Mouse (Mus musculus): Measurements from ENCODE around the gene Cand2. TPM values are rescaled to one million over a fixed set of nuclear protein-coding genes. Genes with fewer than 3 reads are reported as not detected.
A peak's percentile ranks its signal among the peaks of the same experiment; 100 is the strongest.

The Cand2 gene
- polyA plus RNA-seq, 2 experiments, result 39.1 to 57.7 TPM

DNA sequence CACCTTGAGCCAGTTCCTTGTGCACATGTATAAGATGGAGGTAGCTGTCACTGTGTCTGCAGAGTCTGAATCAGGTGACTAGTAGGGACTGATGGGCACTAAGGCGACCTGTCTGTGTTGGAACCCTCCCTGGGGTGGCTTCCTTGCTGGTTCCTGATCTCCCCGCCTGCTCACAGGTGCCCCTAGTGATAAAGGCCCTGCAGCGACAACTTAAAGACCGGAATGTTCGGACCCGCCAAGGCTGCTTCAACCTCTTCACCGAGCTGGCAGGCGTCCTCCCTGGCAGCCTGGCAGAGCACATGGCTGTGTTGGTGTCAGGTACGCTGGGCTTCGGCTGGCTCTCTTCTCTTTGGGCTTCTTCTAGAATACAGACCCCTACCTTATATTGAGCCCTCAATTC, 16.7 kb downstream of the Cand2 start:
- Histone ChIP-seq H3K4me2 (replicated peaks; ENCODE audit: low read depth, low read length, severe bottlenecking) (no peak overlapping the region), H3K36me3 (ENCODE audit: control insufficient read depth, insufficient read depth, low read length) (peaks cover 96% of the 10 kb centered on the region), H3K27me3 (ENCODE audit: control insufficient read depth, insufficient read depth, low read length) (no peaks in the 10 kb centered on the region), H3K27ac (replicated peaks; ENCODE audit: low read depth, low read length) (no peak overlapping the region), H3K9ac (ENCODE audit: low read depth, low read length, severe bottlenecking) (no peak overlapping the region), H3K4me1 (ENCODE audit: control insufficient read depth, insufficient read depth, low read length) (no peaks in the 10 kb centered on the region), H3K9me3 (ENCODE audit: control insufficient read depth, low read length) (no peaks in the 10 kb centered on the region), H3K4me3 (replicated peaks; ENCODE audit: low read length) (no peak overlapping the region)
- 84% methylated on average over 10 of the region's 10 CpGs for WGBS
- DNase-seq (ENCODE audit: low spot score) (no peak), ATAC-seq (ENCODE audit: low FRiP score, low read depth) (no peak)
- TF ChIP-seq POLR2A (IDR thresholded peaks at IDR 0.05; ENCODE audit: borderline replicate concordance, extremely low read depth, insufficient read depth, insufficient read length), result no peak

DNA sequence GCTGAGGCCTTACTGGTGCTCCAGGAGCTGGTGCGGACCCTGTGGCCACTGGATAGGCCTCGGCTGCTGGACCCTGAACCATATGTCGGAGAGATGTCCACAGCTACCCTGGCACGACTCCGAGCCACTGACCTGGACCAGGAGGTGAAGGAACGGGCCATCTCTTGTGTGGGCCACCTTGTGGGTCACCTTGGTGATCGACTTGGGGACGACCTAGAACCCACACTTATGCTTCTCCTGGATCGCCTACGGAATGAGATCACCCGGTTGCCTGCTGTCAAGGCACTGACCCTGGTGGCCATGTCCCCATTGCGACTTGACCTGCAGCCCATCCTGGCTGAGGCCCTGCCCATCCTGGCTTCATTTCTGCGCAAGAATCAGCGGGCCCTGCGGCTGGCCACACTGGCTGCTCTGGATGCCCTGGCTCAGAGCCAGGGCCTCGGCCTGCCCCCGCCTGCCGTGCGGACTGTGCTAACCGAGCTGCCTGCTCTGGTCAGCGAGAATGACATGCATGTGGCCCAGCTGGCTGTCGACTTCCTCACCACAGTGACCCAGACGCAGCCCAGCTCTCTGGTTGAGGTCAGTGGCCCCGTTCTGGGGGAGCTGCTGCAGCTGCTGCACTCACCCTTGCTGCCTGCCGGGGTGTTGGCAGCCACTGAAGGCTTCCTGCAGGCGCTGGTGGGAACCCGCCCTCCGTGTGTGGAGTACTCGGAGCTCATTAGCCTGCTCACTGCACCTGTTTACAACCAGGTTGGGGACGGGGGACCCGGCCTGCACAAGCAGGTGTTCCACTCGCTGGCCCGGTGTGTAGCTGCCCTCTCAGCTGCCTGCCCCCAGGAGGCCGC, 17.7 kb downstream of the Cand2 start:
- no peak for ATAC-seq (ENCODE audit: low FRiP score, low read depth)
- Histone ChIP-seq H3K9me3 (ENCODE audit: control insufficient read depth, low read length) (no peaks in the 10 kb centered on the region), H3K4me2 (replicated peaks; ENCODE audit: low read depth, low read length, severe bottlenecking) (no peak overlapping the region), H3K4me1 (ENCODE audit: control insufficient read depth, insufficient read depth, low read length) (no peaks in the 10 kb centered on the region), H3K27me3 (ENCODE audit: control insufficient read depth, insufficient read depth, low read length) (no peaks in the 10 kb centered on the region), H3K4me3 (replicated peaks; ENCODE audit: low read length) (no peak overlapping the region), H3K27ac (replicated peaks; ENCODE audit: low read depth, low read length) (no peak overlapping the region), H3K9ac (ENCODE audit: low read depth, low read length, severe bottlenecking) (no peak overlapping the region), H3K36me3 (ENCODE audit: control insufficient read depth, insufficient read depth, low read length) (peaks cover 96% of the 10 kb centered on the region)
- 83% methylated on average over 32 of the region's 34 CpGs for WGBS
- no peak for DNase-seq (ENCODE audit: low spot score)
- TF ChIP-seq POLR2A (IDR thresholded peaks at IDR 0.05; ENCODE audit: borderline replicate concordance, extremely low read depth, insufficient read depth, insufficient read length), result no peak

DNA sequence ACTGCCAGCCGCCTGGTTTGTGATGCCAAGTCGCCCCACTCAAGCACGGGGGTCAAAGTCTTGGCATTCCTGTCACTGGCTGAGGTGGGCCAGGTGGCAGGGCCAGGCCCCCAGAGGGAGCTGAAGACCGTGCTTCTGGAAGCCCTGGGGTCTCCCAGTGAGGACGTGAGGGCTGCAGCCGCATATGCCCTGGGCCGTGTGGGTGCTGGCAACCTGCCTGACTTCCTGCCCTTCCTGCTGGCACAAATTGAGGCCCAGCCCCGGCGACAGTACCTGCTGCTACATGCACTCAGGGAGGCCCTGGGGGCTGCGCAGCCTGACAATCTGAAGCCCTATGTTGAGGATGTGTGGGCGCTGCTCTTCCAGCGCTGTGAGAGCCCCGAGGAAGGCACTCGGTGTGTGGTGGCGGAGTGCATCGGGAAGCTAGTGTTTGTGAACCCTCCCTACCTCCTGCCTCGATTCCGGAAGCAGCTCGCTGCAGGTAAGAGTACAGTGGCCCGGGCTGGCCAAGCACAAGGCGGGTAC, 18.4 kb downstream of the Cand2 start:
- no peak overlapping the region for H3K27ac ChIP-seq (replicated peaks; ENCODE audit: low read depth, low read length)
- no peak for TF ChIP-seq POLR2A (IDR thresholded peaks at IDR 0.05; ENCODE audit: borderline replicate concordance, extremely low read depth, insufficient read depth, insufficient read length)
- no peaks in the 10 kb centered on the region for H3K4me1 ChIP-seq (ENCODE audit: control insufficient read depth, insufficient read depth, low read length)
- H3K4me2 ChIP-seq (replicated peaks; ENCODE audit: low read depth, low read length, severe bottlenecking), result no peak overlapping the region
- no peak for DNase-seq (ENCODE audit: low spot score)
- H3K9ac ChIP-seq (ENCODE audit: low read depth, low read length, severe bottlenecking), result no peak overlapping the region
- ATAC-seq (ENCODE audit: low FRiP score, low read depth), result no peak
- peaks cover 96% of the 10 kb centered on the region for H3K36me3 ChIP-seq (ENCODE audit: control insufficient read depth, insufficient read depth, low read length)
- H3K9me3 ChIP-seq (ENCODE audit: control insufficient read depth, low read length), result no peaks in the 10 kb centered on the region
- H3K4me3 ChIP-seq (replicated peaks; ENCODE audit: low read length), result no peak overlapping the region
- no peaks in the 10 kb centered on the region for H3K27me3 ChIP-seq (ENCODE audit: control insufficient read depth, insufficient read depth, low read length)
- 85% methylated on average over 21 of the region's 21 CpGs for WGBS

DNA sequence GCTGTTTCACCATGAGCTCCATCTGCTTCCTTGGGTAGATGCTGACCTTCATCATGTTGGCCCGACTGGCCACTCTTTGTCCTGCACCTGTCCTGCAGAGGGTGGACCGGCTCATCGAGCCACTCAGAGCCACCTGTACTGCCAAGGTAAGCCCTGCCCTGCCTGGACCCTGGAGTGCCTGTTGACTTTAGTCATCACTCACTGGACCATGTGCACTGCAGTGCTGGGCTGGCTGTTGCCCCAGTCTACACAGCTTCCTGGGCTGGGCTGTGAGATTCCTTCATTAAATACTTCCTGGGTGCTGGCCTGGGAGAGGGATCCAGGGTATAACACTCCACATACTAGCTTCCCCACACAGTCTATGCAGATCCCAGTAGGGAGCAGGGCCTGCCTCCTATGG, 27.5 kb downstream of the Cand2 start:
- ATAC-seq (ENCODE audit: low FRiP score, low read depth) (no peak), DNase-seq (ENCODE audit: low spot score) (no peak)
- peaks cover 6% of the 10 kb centered on the region for H3K4me1 ChIP-seq (ENCODE audit: control insufficient read depth, insufficient read depth, low read length)
- no peaks in the 10 kb centered on the region for H3K9me3 ChIP-seq (ENCODE audit: control insufficient read depth, low read length)
- H3K4me2 ChIP-seq (replicated peaks; ENCODE audit: low read depth, low read length, severe bottlenecking), result no peak overlapping the region
- H3K36me3 ChIP-seq (ENCODE audit: control insufficient read depth, insufficient read depth, low read length), result peaks cover 98% of the 10 kb centered on the region
- no peak overlapping the region for H3K9ac ChIP-seq (ENCODE audit: low read depth, low read length, severe bottlenecking)
- WGBS, result 94% methylated on average over 3 of the region's 3 CpGs
- TF ChIP-seq POLR2A (IDR thresholded peaks at IDR 0.05; ENCODE audit: borderline replicate concordance, extremely low read depth, insufficient read depth, insufficient read length), result no peak
- no peak overlapping the region for H3K4me3 ChIP-seq (replicated peaks; ENCODE audit: low read length)
- no peak overlapping the region for H3K27ac ChIP-seq (replicated peaks; ENCODE audit: low read depth, low read length)
- no peaks in the 10 kb centered on the region for H3K27me3 ChIP-seq (ENCODE audit: control insufficient read depth, insufficient read depth, low read length)

DNA sequence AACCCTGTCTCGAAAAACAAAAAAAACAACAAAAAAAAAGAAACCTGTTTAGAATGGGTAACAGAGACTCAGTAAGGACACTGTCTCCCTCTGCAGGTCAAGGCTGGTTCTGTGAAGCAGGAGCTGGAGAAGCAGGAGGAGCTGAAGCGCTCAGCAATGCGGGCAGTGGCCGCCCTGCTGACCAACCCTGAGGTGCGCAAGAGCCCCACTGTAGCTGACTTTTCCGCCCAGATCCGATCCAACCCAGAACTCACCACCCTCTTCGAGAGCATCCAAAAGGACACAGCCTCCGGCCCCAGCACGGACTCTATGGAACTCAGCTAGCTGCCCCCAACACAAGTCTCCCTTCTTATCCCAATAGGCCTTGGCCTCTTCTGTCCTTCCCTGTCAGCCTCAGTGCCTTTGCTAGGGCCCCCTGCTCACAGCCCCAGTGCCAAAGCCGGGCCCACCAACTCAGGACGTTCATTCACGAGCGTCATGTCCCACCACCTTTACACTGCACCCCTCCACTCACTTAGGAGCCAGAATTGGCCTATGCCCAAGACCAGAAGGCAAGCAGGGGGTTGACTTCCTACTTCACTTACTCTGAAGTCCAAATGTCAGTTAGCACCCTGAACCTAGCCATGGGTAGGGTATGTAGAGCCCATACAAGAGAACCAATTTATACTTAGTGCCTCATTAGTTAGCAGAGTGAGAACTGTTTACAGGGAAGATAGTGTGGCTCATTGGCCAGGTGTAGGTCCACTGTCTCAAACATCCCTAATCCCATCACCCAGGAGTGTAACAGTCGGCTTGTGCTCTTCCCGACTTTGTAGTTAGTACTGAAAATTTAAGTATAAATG, 29.4 kb downstream of the Cand2 start:
- H3K9me3 ChIP-seq (ENCODE audit: control insufficient read depth, low read length), result no peaks in the 10 kb centered on the region
- H3K4me3 ChIP-seq (replicated peaks; ENCODE audit: low read length), result no peak overlapping the region
- ATAC-seq (ENCODE audit: low FRiP score, low read depth) (peak; percentile 42), DNase-seq (ENCODE audit: low spot score) (peak; percentile 81)
- no peak overlapping the region for H3K9ac ChIP-seq (ENCODE audit: low read depth, low read length, severe bottlenecking)
- H3K27me3 ChIP-seq (ENCODE audit: control insufficient read depth, insufficient read depth, low read length), result no peaks in the 10 kb centered on the region
- H3K27ac ChIP-seq (replicated peaks; ENCODE audit: low read depth, low read length), result no peak overlapping the region
- 54% methylated on average over 16 of the region's 16 CpGs for WGBS
- H3K4me1 ChIP-seq (ENCODE audit: control insufficient read depth, insufficient read depth, low read length), result peaks cover 12% of the 10 kb centered on the region
- H3K4me2 ChIP-seq (replicated peaks; ENCODE audit: low read depth, low read length, severe bottlenecking), result no peak overlapping the region
- TF ChIP-seq POLR2A (IDR thresholded peaks at IDR 0.05; ENCODE audit: borderline replicate concordance, extremely low read depth, insufficient read depth, insufficient read length), result no peak
- peaks cover 87% of the 10 kb centered on the region for H3K36me3 ChIP-seq (ENCODE audit: control insufficient read depth, insufficient read depth, low read length)
